Mouse (Mus musculus) heart, adult 8-10 months (tissue): Measurements from ENCODE around the gene Mcur1. TPM values are rescaled to one million over a fixed set of nuclear protein-coding genes. Genes with fewer than 3 reads are reported as not detected.

Source experiments
- DNase-seq: peaks from one replicate; pipeline ENCODE4 v3.0.0; 2022; ENCODE audit warnings: low spot score
- total RNA-seq, 4 experiments: library from RNA; stranded (reverse); gene quantifications; 2 replicates each; pipeline ENCODE4 v1.2.4; 2022

The Mcur1 gene
- 10 to 100 TPM; 43.2 to 51.2 (median 48.7) TPM for total RNA-seq

- peak; percentile 93 for DNase-seq
Observed at GRCm38 (mm10) chr13:43559711-43560457, at the start of gene Mcur1. TSS of gene Mcur1 (minus strand) at chr13:43560191.

- DNase-seq, result no peak
Observed at GRCm38 (mm10) chr13:43608854-43609253, 48.9 kb upstream of the Mcur1 start.

- no peak for DNase-seq
Observed at GRCm38 (mm10) chr13:43603042-43603441, 43.1 kb upstream of the Mcur1 start.

- DNase-seq, result no peak
Observed at GRCm38 (mm10) chr13:43602440-43602839, 42.4 kb upstream of the Mcur1 start.

GRCm38 (mm10) chr13:43600967-43601366, 41.0 kb upstream of the Mcur1 start:
- DNase-seq, result no peak

- peak; percentile 58 for DNase-seq
Observed at GRCm38 (mm10) chr13:43595896-43596295, 35.9 kb upstream of the Mcur1 start.

- DNase-seq, result no peak
Observed at GRCm38 (mm10) chr13:43592681-43593068, 32.7 kb upstream of the Mcur1 start.

GRCm38 (mm10) chr13:43591828-43592680, 32.1 kb upstream of the Mcur1 start:
- no peak for DNase-seq

GRCm38 (mm10) chr13:43587844-43588840, 28.2 kb upstream of the Mcur1 start:
- no peak for DNase-seq

GRCm38 (mm10) chr13:43586966-43587365, 27.0 kb upstream of the Mcur1 start:
- DNase-seq, result no peak

- no peak for DNase-seq
Observed at GRCm38 (mm10) chr13:43585335-43585734, 25.3 kb upstream of the Mcur1 start.

GRCm38 (mm10) chr13:43583504-43583903, 23.5 kb upstream of the Mcur1 start:
- DNase-seq, result no peak

- no peak for DNase-seq
Observed at GRCm38 (mm10) chr13:43582961-43583360, 23.0 kb upstream of the Mcur1 start.

- DNase-seq, result no peak
Observed at GRCm38 (mm10) chr13:43580661-43581060, 20.7 kb upstream of the Mcur1 start.

GRCm38 (mm10) chr13:43579740-43580139, 19.7 kb upstream of the Mcur1 start:
- no peak for DNase-seq

- no peak for DNase-seq
Observed at GRCm38 (mm10) chr13:43577766-43578165, 17.8 kb upstream of the Mcur1 start.

GRCm38 (mm10) chr13:43577254-43577653, 17.3 kb upstream of the Mcur1 start:
- DNase-seq, result no peak

GRCm38 (mm10) chr13:43575431-43575830, 15.4 kb upstream of the Mcur1 start:
- DNase-seq, result no peak

GRCm38 (mm10) chr13:43573979-43574378, 14.0 kb upstream of the Mcur1 start:
- DNase-seq, result no peak

GRCm38 (mm10) chr13:43567141-43567891, 7.3 kb upstream of the Mcur1 start:
- no peak for DNase-seq

- DNase-seq, result no peak
Observed at GRCm38 (mm10) chr13:43566184-43566583, 6.2 kb upstream of the Mcur1 start.
